Mouse (Mus musculus) CH12.LX (cell line): ENCODE data around the gene Pcdh9.

Experiments used
- CHD2 ChIP-seq: IDR thresholded peaks from 2 replicates; pipeline ENCODE4 v1.6.1; 2011; ENCODE audit warnings: low read length, improper control_type of control experiment
- CTCF ChIP-seq, 2 experiments: IDR thresholded peaks in 1 of 2; conservative IDR thresholded peaks in 1 of 2; 2 replicates each; pipeline ENCODE4 v1.5.1; 2011 to 2012; ENCODE audit warnings: low read depth in 2 of 2, low read length in 2 of 2, improper control_type of control experiment in 1 of 2, inconsistent platforms in 1 of 2, mild to moderate bottlenecking in 1 of 2, moderate library complexity in 1 of 2
- EP300 ChIP-seq: IDR thresholded peaks from 2 replicates; pipeline ENCODE4 v1.6.1; 2011; ENCODE audit warnings: low read length, improper control_type of control experiment
- HCFC1 ChIP-seq: IDR thresholded peaks from 2 replicates; pipeline ENCODE4 v1.6.1; 2012; ENCODE audit warnings: low read depth, mild to moderate bottlenecking, inconsistent platforms, low read length, improper control_type of control experiment
- KAT2A ChIP-seq: IDR thresholded peaks from 2 replicates; pipeline ENCODE4 v1.6.1; 2012; ENCODE audit warnings: low read length, improper control_type of control experiment, inconsistent platforms; ENCODE audit not compliant: insufficient replicate concordance
- NRF1 ChIP-seq: IDR thresholded peaks from 2 replicates; pipeline ENCODE4 v1.6.1; 2014; ENCODE audit warnings: low read depth, mild to moderate bottlenecking, inconsistent platforms, low read length, improper control_type of control experiment, moderate library complexity
- POLR2A ChIP-seq: IDR thresholded peaks from 2 replicates; pipeline ENCODE4 v1.6.1; 2011; ENCODE audit warnings: low read depth, mild to moderate bottlenecking, improper control_type of control experiment, low read length
- TBP ChIP-seq: conservative IDR thresholded peaks from 2 replicates; pipeline ENCODE4 v1.6.1; 2011; ENCODE audit warnings: low read depth, low read length, improper control_type of control experiment

DNA sequence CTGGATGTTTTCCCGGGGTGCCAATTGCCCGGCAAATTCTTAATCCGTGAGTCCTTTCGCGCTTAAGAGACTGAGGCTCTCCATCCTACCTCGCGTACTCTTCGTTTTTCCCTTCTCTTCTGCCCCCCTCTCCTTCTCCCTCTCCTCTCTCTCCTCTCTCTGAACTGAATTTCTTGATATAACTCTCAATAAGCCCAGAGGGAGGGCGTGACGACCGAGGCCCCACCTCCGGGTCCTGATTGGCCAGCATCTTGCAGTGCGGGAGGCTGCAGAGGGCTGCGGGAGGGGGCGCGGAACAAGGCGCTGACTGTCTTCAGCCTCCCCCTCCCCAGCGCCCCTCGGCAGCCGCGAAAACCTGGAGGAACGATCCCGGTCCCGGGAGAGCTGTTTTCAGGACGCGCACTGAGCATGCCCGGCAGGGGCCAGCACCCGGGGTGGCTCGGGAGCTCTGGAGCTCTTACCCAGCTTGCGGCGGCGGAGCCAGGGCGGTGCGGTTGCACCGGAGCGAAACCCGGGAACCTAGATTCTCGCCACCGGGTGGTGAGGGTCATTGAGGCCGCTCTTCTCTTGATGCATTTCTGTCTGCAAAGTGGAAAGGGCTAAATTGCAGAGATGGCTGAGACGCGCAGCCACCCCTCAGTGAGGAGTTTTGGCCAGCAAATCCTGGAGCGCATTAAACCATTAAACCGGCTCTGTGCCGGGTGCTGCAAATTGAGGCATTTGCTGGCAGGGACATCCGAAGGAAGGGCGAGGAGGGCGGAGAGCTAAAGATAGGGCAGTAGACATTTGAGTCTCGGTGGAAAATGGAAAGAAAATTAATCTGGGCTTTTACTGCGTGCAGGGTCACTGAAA lies at the start of gene Pcdh9:
- TF ChIP-seq EP300 (no peak), CTCF (conservative IDR thresholded peaks at IDR 0.05 in 1 of 2, IDR thresholded peaks at IDR 0.05 in 1 of 2; ENCODE audit: low read depth in 2 of 2, low read length in 2 of 2) (no peak), TBP (no peak), NRF1 (no peak), KAT2A (no peak), POLR2A (no peak), CHD2 (no peak), HCFC1 (no peak)
